Mouse (Mus musculus) heart, adult 2 months (tissue): ENCODE data around the gene Dock2. TPM values are rescaled to one million over a fixed set of nuclear protein-coding genes. Genes with fewer than 3 reads are reported as not detected.
"Not testable (repeated sequence)": the region's sequence is repeated elsewhere in the genome, so short reads cannot be mapped to it uniquely, and the experiment has no call there.

Experiments
- DNase-seq, 2 experiments: peaks; one replicate each; pipeline ENCODE4 v3.0.0; 2021
- H3K27ac ChIP-seq: fragments of 200-600 bp; 2 replicates; pipeline ENCODE4 v1.8.1; 2022
- H3K27me3 ChIP-seq: fragments of 200-500 bp; 2 replicates; pipeline ENCODE4 v1.6.1; 2012; ENCODE audit warnings: mild to moderate bottlenecking, low read length, inconsistent platforms, mixed read lengths; ENCODE audit not compliant: control insufficient read depth, insufficient read depth
- H3K36me3 ChIP-seq: fragments of 200-500 bp; 2 replicates; pipeline ENCODE4 v1.6.1; 2012; ENCODE audit warnings: low read length, inconsistent platforms; ENCODE audit not compliant: control insufficient read depth, insufficient read depth
- H3K4me1 ChIP-seq: fragments of 200-500 bp; 2 replicates; pipeline ENCODE4 v1.6.1; 2011; ENCODE audit warnings: low read length; ENCODE audit not compliant: control insufficient read depth, insufficient read depth
- H3K4me3 ChIP-seq: fragments of 200-600 bp; 2 replicates; pipeline ENCODE4 v1.8.1; 2022
- H3K79me2 ChIP-seq: fragments of 200-500 bp; replicated peaks from 2 replicates; pipeline ENCODE4 v1.6.1; 2012; ENCODE audit warnings: mild to moderate bottlenecking, inconsistent platforms, low read length, moderate library complexity, mixed read lengths; ENCODE audit not compliant: control insufficient read depth, insufficient read depth
- H3K9ac ChIP-seq: fragments of 200-500 bp; 2 replicates; pipeline ENCODE4 v1.6.1; 2012; ENCODE audit warnings: low read depth, mild to moderate bottlenecking, control low read depth, inconsistent platforms, low read length, mixed read lengths
- CTCF ChIP-seq: fragments of 200-600 bp; IDR thresholded peaks from 2 replicates; pipeline ENCODE4 v1.8.1; 2022; ENCODE audit warnings: antibody characterized with exemption, mild to moderate bottlenecking, moderate library complexity
- EP300 ChIP-seq: fragments of 200-500 bp; IDR thresholded peaks from 2 replicates; pipeline ENCODE4 v1.6.1; 2011; ENCODE audit warnings: low read depth, low read length, control low read depth; ENCODE audit not compliant: insufficient read depth
- POLR2A ChIP-seq: fragments of 200-500 bp; IDR thresholded peaks from 2 replicates; pipeline ENCODE4 v1.6.1; 2011; ENCODE audit warnings: mild to moderate bottlenecking, low read depth, low read length, control low read depth; ENCODE audit not compliant: insufficient read depth
- WGBS: fragments of 180-500 bp; shearing (Covaris S2); methylation state at CpG from one replicate; pipeline ENCODE4 v1.1.7; 2018; 5-methylcytosine and 5-hydroxymethylcytosine counted together
- intact Hi-C: fragments of 180-260 bp; cut with DNase I; formaldehyde crosslinking; loops from one replicate; pipeline ENCODE4 v1.15.1; 2025
- polyA plus RNA-seq: library from polyadenylated mRNA; depleted of rRNA; stranded (reverse); fragments of >200 nt; gene quantifications from 2 replicates; pipeline ENCODE4 v1.2.3, GENCODE M21; 2012
- total RNA-seq, 2 experiments: library from RNA; stranded (reverse); gene quantifications; 2 replicates each; pipeline ENCODE4 v1.2.3; 2021

Dock2 gene
- total and polyA plus RNA-seq, 3 experiments = 1.7 to 3.4 (median 2.3) TPM

DNA sequence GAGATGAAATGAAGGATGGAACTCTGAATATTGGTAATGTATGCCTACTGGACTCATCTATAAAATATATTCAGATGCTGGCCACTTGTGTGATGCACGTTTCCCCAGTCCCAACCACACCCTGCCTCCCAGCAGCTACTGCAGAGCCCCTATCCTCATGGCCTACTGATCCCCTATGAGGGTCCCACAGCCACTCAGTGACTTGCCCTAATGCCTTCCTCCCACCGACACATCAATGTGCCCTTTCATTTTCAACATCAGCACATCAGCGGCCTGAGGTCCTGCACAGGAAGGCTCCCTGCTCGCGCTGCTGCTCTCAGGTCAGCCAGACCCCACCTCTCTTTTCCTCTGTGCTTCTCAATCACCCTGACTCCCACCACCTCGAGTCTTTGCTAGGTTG, 30.6 kb upstream of the Dock2 start:
- no peak overlapping the region for H3K4me3 ChIP-seq
- H3K4me1 ChIP-seq = no peaks in the 10 kb centered on the region
- no peaks in the 10 kb centered on the region for H3K79me2 ChIP-seq
- no peak overlapping the region for H3K9ac ChIP-seq
- DNase-seq = no peak
- intact Hi-C loops = loop anchor here (2.0 kb wide), 1 partner anchor 500 kb away; the partner anchor contains the start of gene Fam196b
- 88% methylated on average over 6 of the region's 6 CpGs for WGBS
- H3K36me3 ChIP-seq = no peaks in the 10 kb centered on the region
- no peaks in the 10 kb centered on the region for H3K27me3 ChIP-seq
- no peak overlapping the region for H3K27ac ChIP-seq
- TF ChIP-seq EP300 (no peak), CTCF (no peak), POLR2A (no peak)

DNA sequence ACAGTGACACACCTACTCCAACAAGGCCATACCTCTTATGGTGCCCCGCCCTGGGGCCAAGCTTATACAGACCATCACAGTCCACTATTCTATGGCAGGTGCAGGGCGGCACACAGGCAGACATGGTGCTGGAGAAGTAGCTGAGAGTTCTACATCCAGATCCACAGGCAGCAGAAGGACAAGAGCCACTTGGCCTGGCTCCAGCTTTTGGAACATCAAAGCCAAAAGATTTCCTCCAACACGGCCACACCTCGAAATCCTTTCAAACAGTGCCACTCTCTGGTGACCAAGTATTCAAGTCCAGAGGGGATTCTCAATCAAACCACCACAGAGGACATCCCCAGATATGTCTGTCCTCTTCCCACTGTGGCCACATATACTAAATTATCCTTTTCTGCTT, 21.3 kb upstream of the Dock2 start:
- WGBS = 74% methylated on average over 4 of the region's 4 CpGs
- H3K36me3 ChIP-seq, DNase-seq, H3K4me1 ChIP-seq, H3K9ac ChIP-seq, H3K79me2 ChIP-seq, H3K27me3 ChIP-seq, H3K27ac ChIP-seq, H3K4me3 ChIP-seq: not testable (repeated sequence)
- intact Hi-C loops = loop anchor here (10.0 kb wide), 1 partner anchor 570 kb away; no protein-coding TSS in a partner anchor

DNA sequence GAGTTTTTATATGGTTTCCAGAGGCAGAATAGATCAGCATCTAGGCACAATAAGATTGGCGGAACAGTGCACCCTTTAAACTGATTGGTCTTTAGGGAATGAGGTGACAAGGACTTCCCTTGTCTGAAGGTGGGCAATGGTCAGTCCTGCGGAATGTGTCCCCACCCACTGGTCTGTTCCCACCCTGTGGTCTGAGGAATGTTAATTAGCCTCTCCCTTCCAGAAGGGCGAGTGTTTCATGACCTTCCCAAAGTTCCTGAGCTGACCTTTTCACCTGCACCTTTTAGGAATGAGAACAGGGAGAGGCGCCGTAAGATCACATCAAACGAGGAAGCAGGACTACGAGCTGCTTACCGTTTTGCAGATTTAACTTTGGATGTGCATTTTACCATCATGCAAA, 14.4 kb upstream of the Dock2 start:
- DNase-seq, intact Hi-C loops, H3K27me3 ChIP-seq, H3K36me3 ChIP-seq, H3K4me1 ChIP-seq, H3K4me3 ChIP-seq, H3K27ac ChIP-seq, H3K79me2 ChIP-seq, H3K9ac ChIP-seq: not testable (repeated sequence)
- WGBS = 64% methylated on average over 8 of the region's 8 CpGs

DNA sequence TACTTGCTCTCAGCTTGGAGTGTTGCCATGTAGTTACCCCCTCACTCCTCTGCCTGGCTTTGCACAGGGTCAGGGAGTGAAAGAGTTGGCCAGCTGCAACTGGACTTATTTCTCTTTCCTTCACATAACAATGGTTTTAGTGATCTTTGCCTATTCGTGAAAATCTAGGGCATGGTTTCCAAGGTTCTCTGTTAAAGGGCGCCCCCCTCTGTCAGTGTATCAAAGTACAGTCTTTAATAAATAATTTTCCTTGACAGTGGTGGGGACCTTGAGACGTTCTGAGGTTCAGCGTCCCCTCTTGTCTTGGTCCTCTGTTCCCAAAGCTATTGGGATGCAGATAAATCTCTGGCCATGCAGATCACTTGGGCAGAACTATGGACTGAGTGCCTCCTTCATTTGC, 12.4 kb upstream of the Dock2 start:
- Histone ChIP-seq H3K9ac (no peak overlapping the region), H3K27me3 (no peaks in the 10 kb centered on the region), H3K36me3 (no peaks in the 10 kb centered on the region), H3K79me2 (no peaks in the 10 kb centered on the region), H3K27ac (no peak overlapping the region), H3K4me1 (no peaks in the 10 kb centered on the region), H3K4me3 (no peak overlapping the region)
- DNase-seq = no peak
- 20% methylated on average over 4 of the region's 4 CpGs for WGBS
- TF ChIP-seq CTCF (peak; percentile 50), EP300 (no peak)
- intact Hi-C loops = no loop called here

DNA sequence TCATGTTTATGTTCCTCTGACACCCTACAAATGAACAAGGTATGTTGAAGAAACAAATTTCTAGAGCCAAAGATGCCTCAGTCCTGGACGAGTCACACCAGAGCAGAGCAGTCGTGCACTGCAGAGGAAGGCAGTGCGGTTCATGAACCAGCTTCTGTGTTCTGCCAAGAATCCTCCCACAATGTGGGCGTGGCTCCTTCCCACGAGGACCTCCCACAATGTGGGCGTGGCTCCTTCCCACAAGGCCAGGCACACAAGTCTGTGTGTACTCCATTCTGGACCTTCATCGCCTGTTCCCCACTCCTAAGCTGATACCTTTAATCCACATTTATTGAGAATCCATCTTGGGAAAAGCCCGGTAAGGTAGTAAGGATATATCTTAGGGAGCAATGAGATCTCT, 8.2 kb upstream of the Dock2 start:
- Histone ChIP-seq H3K4me1 (no peaks in the 10 kb centered on the region), H3K4me3 (no peak overlapping the region), H3K36me3 (no peaks in the 10 kb centered on the region), H3K27ac (no peak overlapping the region), H3K27me3 (no peaks in the 10 kb centered on the region), H3K9ac (no peak overlapping the region), H3K79me2 (no peaks in the 10 kb centered on the region)
- TF ChIP-seq CTCF (no peak), POLR2A (no peak), EP300 (no peak)
- intact Hi-C loops = no loop called here
- WGBS = 47% methylated on average over 8 of the region's 8 CpGs
- DNase-seq = no peak

DNA sequence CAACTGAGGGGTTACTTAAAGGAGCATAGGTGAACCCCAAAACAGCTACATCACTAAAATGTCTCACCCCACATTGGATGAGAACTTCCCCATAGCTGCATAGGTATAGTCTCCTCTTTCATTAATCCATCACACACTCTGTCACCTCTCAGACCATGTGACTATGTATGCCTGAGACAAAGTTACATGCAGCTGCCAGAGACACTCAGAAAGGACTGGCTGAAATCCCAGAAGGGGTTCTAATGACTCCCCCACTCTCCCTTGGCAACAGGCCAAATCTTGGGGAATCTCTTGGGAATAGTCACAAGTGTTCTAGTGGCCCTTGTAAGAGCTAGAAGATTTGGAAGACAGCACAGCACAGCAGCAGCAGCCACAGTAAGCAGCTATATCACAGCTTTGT, 1.2 kb upstream of the Dock2 start:
- no peak overlapping the region for H3K9ac ChIP-seq
- H3K79me2 ChIP-seq = no peaks in the 10 kb centered on the region
- no peak for DNase-seq
- no peak overlapping the region for H3K4me3 ChIP-seq
- H3K4me1 ChIP-seq = no peaks in the 10 kb centered on the region
- no peaks in the 10 kb centered on the region for H3K36me3 ChIP-seq
- intact Hi-C loops = no loop called here
- TF ChIP-seq POLR2A = no peak
- TF ChIP-seq EP300 = no peak
- no peak for TF ChIP-seq CTCF
- H3K27me3 ChIP-seq = no peaks in the 10 kb centered on the region
- H3K27ac ChIP-seq = no peak overlapping the region
